Mouse (Mus musculus) ES-Bruce4 (cell line): ENCODE measurements around the gene Plin1. TPM values are rescaled to one million over a fixed set of nuclear protein-coding genes. Genes with fewer than 3 reads are reported as not detected.
A peak's percentile ranks its signal among the peaks of the same experiment; 100 is the strongest.

Experiments
- H3K27ac ChIP-seq: 2 replicates; pipeline ENCODE4 v1.5.1; 2012; ENCODE audit warnings: low read length, inconsistent platforms; ENCODE audit not compliant: insufficient read depth
- H3K27me3 ChIP-seq: 2 replicates; pipeline ENCODE4 v1.6.1; 2012; ENCODE audit warnings: mild to moderate bottlenecking, low read length, inconsistent platforms; ENCODE audit not compliant: control insufficient read depth, poor library complexity, insufficient read depth, severe bottlenecking
- H3K36me3 ChIP-seq: 2 replicates; pipeline ENCODE4 v1.6.1; 2012; ENCODE audit warnings: inconsistent platforms, mild to moderate bottlenecking, low read length, moderate library complexity; ENCODE audit not compliant: control insufficient read depth, poor library complexity, insufficient read depth, severe bottlenecking
- H3K4me1 ChIP-seq: one replicate; pipeline ENCODE4 v1.8.1; 2011; ENCODE audit warnings: low read length; ENCODE audit not compliant: control insufficient read depth, insufficient read depth
- H3K4me3 ChIP-seq: 2 replicates; pipeline ENCODE4 v1.5.1; 2011; ENCODE audit warnings: low read depth, mild to moderate bottlenecking, low read length
- H3K9ac ChIP-seq: 2 replicates; pipeline ENCODE4 v1.6.1; 2012; ENCODE audit warnings: low read depth, mild to moderate bottlenecking, inconsistent platforms; ENCODE audit not compliant: poor library complexity, severe bottlenecking
- H3K9me3 ChIP-seq: replicated peaks from 2 replicates; pipeline ENCODE4 v1.6.1; 2012; ENCODE audit warnings: mild to moderate bottlenecking, low read length, inconsistent platforms; ENCODE audit not compliant: control insufficient read depth, poor library complexity, insufficient read depth, severe bottlenecking
- CTCF ChIP-seq: IDR thresholded peaks from one replicate; pipeline ENCODE4 v1.8.1; 2011; ENCODE audit warnings: low read depth, low read length
- EP300 ChIP-seq: IDR thresholded peaks from 2 replicates; pipeline ENCODE4 v1.6.1; 2011; ENCODE audit warnings: low read depth, low read length; ENCODE audit not compliant: insufficient read depth
- POLR2A ChIP-seq: IDR thresholded peaks from one replicate; pipeline ENCODE4 v1.8.1; 2011; ENCODE audit warnings: low read length; ENCODE audit not compliant: insufficient read depth
- polyA plus RNA-seq: library from polyadenylated mRNA; stranded (reverse); fragments of >200 nt; gene quantifications from 2 replicates; pipeline ENCODE4 v1.2.4, GENCODE M21; 2011; ENCODE audit warnings: low read depth; ENCODE audit not compliant: missing spikeins, insufficient read depth, insufficient read length

Gene Plin1
- polyA plus RNA-seq, 1 experiment = 0.28 TPM

GRCm38 (mm10) chr7:79742277-79742658, 9.6 kb upstream of the Plin1 start:
- Histone ChIP-seq H3K27me3 (no peaks in the 10 kb centered on the region), H3K9ac (peak overlapping the region; percentile 80), H3K36me3 (peaks cover under 1% of the 10 kb centered on the region; the same call in 1 of the 2 replicates), H3K27ac (no peak overlapping the region), H3K9me3 (no peaks in the 10 kb centered on the region), H3K4me3 (peak overlapping the region; percentile 92), H3K4me1 (no peaks in the 10 kb centered on the region)
- no peak for TF ChIP-seq POLR2A
- no peak for TF ChIP-seq CTCF
- TF ChIP-seq EP300 = no peak

DNA sequence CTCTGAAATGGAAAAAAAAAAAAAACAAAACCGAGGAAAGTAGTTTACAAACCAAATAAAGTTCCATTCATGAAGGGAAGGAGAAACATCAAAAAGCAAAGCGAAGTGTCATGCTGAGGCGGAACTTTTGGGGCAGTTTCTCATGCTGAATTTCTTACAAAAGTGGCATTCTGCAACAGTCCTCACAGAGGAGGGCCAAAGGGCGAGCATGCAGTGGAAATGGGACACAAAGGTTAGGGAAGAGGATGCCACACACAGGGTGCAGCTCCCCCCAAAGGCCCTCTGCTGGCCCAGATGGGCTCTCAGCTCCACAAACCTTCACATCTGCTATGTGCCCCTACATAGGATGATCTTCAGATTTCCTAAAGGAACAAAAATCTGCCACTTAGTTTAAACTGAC, 7.6 kb upstream of the Plin1 start:
- Histone ChIP-seq H3K9me3 (no peaks in the 10 kb centered on the region), H3K27me3 (no peaks in the 10 kb centered on the region), H3K4me1 (no peaks in the 10 kb centered on the region), H3K9ac (no peak overlapping the region), H3K4me3 (no peak overlapping the region), H3K27ac (no peak overlapping the region), H3K36me3 (peaks cover 2% of the 10 kb centered on the region; the same call in 1 of the 2 replicates)
- TF ChIP-seq POLR2A = no peak
- no peak for TF ChIP-seq EP300

DNA sequence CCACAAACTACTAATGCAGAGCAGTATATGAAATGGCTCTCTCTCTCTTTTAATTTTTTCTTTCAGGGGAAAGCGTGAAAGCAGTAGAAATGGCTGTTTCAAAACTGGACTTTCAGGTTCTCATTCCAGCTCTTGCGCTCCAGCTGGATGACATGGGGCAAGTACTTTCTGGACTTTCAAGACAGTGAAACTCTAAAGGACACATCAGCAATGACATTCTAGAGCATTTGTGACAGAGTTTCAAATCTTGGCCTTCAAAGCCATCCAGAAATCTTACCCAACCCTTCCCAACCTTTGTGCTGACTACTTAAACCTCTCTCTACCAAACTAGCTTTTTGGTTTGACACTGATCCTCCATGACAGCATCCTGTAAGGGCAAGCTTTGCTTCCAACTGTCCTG, 6.2 kb upstream of the Plin1 start:
- H3K27ac ChIP-seq = no peak overlapping the region
- TF ChIP-seq POLR2A (no peak), EP300 (no peak), CTCF (no peak)
- no peaks in the 10 kb centered on the region for H3K4me1 ChIP-seq
- H3K9me3 ChIP-seq = no peaks in the 10 kb centered on the region
- H3K9ac ChIP-seq = no peak overlapping the region
- no peak overlapping the region for H3K4me3 ChIP-seq
- H3K27me3 ChIP-seq = no peaks in the 10 kb centered on the region
- peaks cover 2% of the 10 kb centered on the region; the same call in 1 of the 2 replicates for H3K36me3 ChIP-seq

- Histone ChIP-seq H3K27ac (no peak overlapping the region), H3K9ac (no peak overlapping the region), H3K27me3 (no peaks in the 10 kb centered on the region), H3K9me3 (no peaks in the 10 kb centered on the region), H3K36me3 (peaks cover 2% of the 10 kb centered on the region; the same call in 1 of the 2 replicates), H3K4me3 (no peak overlapping the region), H3K4me1 (no peaks in the 10 kb centered on the region)
- TF ChIP-seq EP300 = no peak
- no peak for TF ChIP-seq POLR2A
- no peak for TF ChIP-seq CTCF
These were observed 3.8 kb upstream of the Plin1 start for GRCm38 (mm10) chr7:79736511-79736910.

- H3K9me3 ChIP-seq = no peaks in the 10 kb centered on the region
These were observed 1.9 kb upstream of the Plin1 start for GRCm38 (mm10) chr7:79734563-79734962.

GRCm38 (mm10) chr7:79731438-79731837, 1.3 kb downstream of the Plin1 start:
- H3K4me3 ChIP-seq = no peak overlapping the region
- H3K36me3 ChIP-seq = no peaks in the 10 kb centered on the region

More at GRCm38 (mm10) chr7:79734563-79734962, 1.9 kb upstream of the Plin1 start:
- no peak overlapping the region for H3K27ac ChIP-seq
- no peak overlapping the region for H3K9ac ChIP-seq
- no peak for TF ChIP-seq CTCF
- no peak for TF ChIP-seq POLR2A
- no peak for TF ChIP-seq EP300
- no peaks in the 10 kb centered on the region for H3K4me1 ChIP-seq
- no peak overlapping the region for H3K4me3 ChIP-seq
- H3K27me3 ChIP-seq = no peaks in the 10 kb centered on the region
- peaks cover 2% of the 10 kb centered on the region; the same call in 1 of the 2 replicates for H3K36me3 ChIP-seq

More at GRCm38 (mm10) chr7:79731438-79731837, 1.3 kb downstream of the Plin1 start:
- Histone ChIP-seq H3K27ac (no peak overlapping the region), H3K27me3 (no peaks in the 10 kb centered on the region), H3K4me1 (no peaks in the 10 kb centered on the region), H3K9me3 (no peaks in the 10 kb centered on the region), H3K9ac (no peak overlapping the region)
- TF ChIP-seq EP300 = no peak
- TF ChIP-seq POLR2A = no peak
- TF ChIP-seq CTCF = no peak
